Mouse (Mus musculus): ENCODE data around the gene Ndufab1. TPM values are rescaled to one million over a fixed set of nuclear protein-coding genes. Genes with fewer than 3 reads are reported as not detected.

Gene Ndufab1
- polyA plus RNA-seq, 1 experiment from 2014 or later = 716 TPM

DNA sequence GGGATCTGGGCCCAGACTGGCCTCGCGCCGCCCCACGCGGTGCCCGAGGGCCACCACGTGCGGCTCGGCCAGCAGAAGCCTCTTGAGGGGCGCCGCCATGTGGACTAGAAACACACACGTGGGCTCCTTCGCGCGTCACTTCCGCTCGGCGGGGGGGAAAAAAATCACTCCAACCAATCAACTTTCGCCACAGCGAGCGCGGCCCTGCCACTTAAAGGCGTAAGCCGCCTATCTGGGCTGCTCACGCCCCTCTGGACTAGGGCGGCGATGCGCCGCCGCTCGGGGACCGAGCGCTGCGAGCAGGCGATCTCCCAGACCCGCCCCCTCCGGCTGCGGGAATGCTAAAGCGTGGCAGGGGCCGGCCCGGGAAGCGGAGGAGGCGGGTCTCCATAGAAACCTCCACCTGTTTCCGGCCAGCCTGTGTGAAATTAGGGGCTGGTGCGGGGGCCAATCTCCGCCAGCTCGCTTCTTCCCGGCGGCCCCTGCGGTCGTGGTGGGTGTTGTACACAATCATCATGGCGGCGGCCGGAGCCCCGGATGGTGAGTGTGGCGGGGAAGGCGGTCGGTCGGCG lies 34.7 kb downstream of the Ndufab1 start, which contains the start of the genes Ubfd1 and Ears2:
Gene Ubfd1, plus strand, starts transcription at position 231 of the 572 bp plus-strand sequence.
Gene Ears2, minus strand, starts transcription at position 319 of the 572 bp plus-strand sequence.
- under 1% methylated on average over 51 of the region's 60 CpGs for WGBS
- ATAC-seq (ENCODE audit: insufficient number of reproducible peaks, insufficient read depth, low FRiP score, low TSS enrichment, low read depth) = peak; percentile 98
- Histone ChIP-seq H3K4me2 (peak within 1 kb of the TSS; percentile 81), H3K9ac (replicated peaks) (peak within 1 kb of the TSS; percentile 98), H3K27ac (peak within 1 kb of the TSS; percentile 93), H3K4me3 (replicated peaks) (peak within 1 kb of the TSS; percentile 99), H3K9me3 (no peaks in the 10 kb centered on the region), H3K4me1 (replicated peaks) (peaks cover 27% of the 10 kb centered on the region), H3K27me3 (no peaks in the 10 kb centered on the region), H3K36me3 (peaks cover 39% of the 10 kb centered on the region)

- WGBS = 21% methylated on average over 31 of the region's 31 CpGs
- H3K27ac ChIP-seq = peak overlapping the region; percentile 93
- peak overlapping the region; percentile 98 for H3K9ac ChIP-seq (replicated peaks)
- peaks cover 27% of the 10 kb centered on the region for H3K4me1 ChIP-seq (replicated peaks)
- H3K27me3 ChIP-seq = no peaks in the 10 kb centered on the region
- no peak; the same call in 1 of the 2 replicates for ATAC-seq (ENCODE audit: insufficient number of reproducible peaks, insufficient read depth, low FRiP score, low TSS enrichment, low read depth)
- H3K9me3 ChIP-seq = no peaks in the 10 kb centered on the region
- peak overlapping the region; percentile 81 for H3K4me2 ChIP-seq
- peaks cover 38% of the 10 kb centered on the region for H3K36me3 ChIP-seq
- peak overlapping the region; percentile 99 for H3K4me3 ChIP-seq (replicated peaks)
Observed at GRCm38 (mm10) chr7:122066102-122066944, 35.4 kb downstream of the Ndufab1 start.

DNA sequence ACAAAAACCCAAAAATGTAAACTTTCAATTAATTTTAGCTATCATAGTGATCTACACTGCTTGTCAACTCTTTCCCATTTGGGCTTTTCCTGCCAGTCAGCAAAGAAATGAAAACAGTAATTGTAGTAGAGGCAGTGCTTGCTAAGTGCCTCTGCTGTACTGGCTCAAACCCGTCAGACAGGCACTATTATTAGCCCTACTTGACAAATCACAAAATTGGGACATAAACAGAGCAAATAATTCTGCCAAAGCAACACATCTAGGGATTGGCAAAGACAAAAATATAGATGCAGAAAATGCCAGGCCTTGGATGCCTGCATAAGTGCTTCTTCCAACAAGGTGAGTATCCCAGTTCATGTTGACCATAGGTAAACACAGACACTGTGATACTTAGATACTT lies 36.0 kb downstream of the Ndufab1 start:
- H3K9me3 ChIP-seq = no peaks in the 10 kb centered on the region
- WGBS = 74% methylated on average over 1 of the region's 1 CpGs
- H3K36me3 ChIP-seq = peaks cover 33% of the 10 kb centered on the region
- no peak overlapping the region for H3K27ac ChIP-seq
- peak overlapping the region; percentile 81 for H3K4me2 ChIP-seq
- ATAC-seq (ENCODE audit: insufficient number of reproducible peaks, insufficient read depth, low FRiP score, low TSS enrichment, low read depth) = no peak
- H3K4me1 ChIP-seq (replicated peaks) = peaks cover 27% of the 10 kb centered on the region
- H3K9ac ChIP-seq (replicated peaks) = no peak overlapping the region
- H3K4me3 ChIP-seq (replicated peaks) = peak overlapping the region; percentile 99; the same call in 1 of the 2 replicates
- no peaks in the 10 kb centered on the region for H3K27me3 ChIP-seq

DNA sequence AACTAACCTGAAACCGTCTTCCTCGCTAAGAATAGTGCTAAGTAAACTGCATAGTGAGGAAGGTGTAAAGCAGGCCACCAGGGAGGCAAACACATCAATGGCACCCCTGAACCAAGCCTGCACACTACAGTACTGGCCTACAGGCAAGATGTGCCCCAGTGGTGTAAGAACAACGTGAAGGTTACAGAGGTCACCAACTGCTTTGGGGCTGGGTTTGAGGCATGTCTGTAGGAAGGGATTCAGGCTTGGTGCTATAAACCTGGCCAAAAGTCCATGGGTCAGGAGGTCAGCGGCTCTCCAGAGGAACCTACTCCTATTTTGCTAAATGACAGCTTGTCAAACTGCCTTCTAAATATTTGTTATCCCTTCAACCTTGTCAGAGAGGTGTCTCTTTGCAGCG lies 45.1 kb downstream of the Ndufab1 start:
- no peak for ATAC-seq (ENCODE audit: insufficient number of reproducible peaks, insufficient read depth, low FRiP score, low TSS enrichment, low read depth)
- Histone ChIP-seq H3K4me3 (replicated peaks) (no peak overlapping the region), H3K4me1 (replicated peaks) (no peaks in the 10 kb centered on the region), H3K9ac (replicated peaks) (no peak overlapping the region), H3K4me2 (no peak overlapping the region), H3K9me3 (no peaks in the 10 kb centered on the region), H3K27ac (no peak overlapping the region), H3K27me3 (no peaks in the 10 kb centered on the region), H3K36me3 (peaks cover 55% of the 10 kb centered on the region)
- WGBS = 87% methylated on average over 5 of the region's 5 CpGs

- Histone ChIP-seq H3K4me1 (replicated peaks) (no peaks in the 10 kb centered on the region), H3K4me2 (no peak overlapping the region), H3K9me3 (no peaks in the 10 kb centered on the region), H3K27ac (no peak overlapping the region), H3K27me3 (no peaks in the 10 kb centered on the region), H3K9ac (replicated peaks) (no peak overlapping the region), H3K36me3 (peaks cover 64% of the 10 kb centered on the region), H3K4me3 (replicated peaks) (no peak overlapping the region)
- no peak for ATAC-seq (ENCODE audit: insufficient number of reproducible peaks, insufficient read depth, low FRiP score, low TSS enrichment, low read depth)
- 67% methylated on average over 1 of the region's 1 CpGs for WGBS
Observed at GRCm38 (mm10) chr7:122050834-122051233, 50.9 kb downstream of the Ndufab1 start.

DNA sequence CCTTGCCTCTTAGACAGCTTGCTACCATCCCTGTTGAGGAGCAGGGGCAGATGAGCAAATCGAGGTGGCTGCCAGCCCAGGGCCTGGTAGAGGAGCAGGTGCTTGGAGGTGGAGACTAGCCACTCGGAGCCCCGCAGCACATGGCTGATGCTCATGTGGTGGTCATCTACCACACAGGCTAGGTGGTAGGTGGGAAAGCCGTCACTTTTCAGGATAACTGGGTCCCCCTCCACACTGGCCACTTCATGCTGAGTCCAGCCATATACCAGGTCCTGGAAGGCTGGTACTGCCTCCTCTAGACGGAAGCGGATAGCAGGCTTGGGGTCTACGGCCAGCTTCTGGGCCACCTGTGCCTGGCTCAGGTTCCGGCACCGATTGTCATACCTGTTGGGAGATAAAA lies 53.5 kb downstream of the Ndufab1 start:
- H3K36me3 ChIP-seq = peaks cover 50% of the 10 kb centered on the region

GRCm38 (mm10) chr7:122046813-122047212 lies 54.9 kb downstream of the Ndufab1 start:
- Histone ChIP-seq H3K4me1 (replicated peaks) (no peaks in the 10 kb centered on the region), H3K27ac (no peak overlapping the region), H3K4me3 (replicated peaks) (no peak overlapping the region), H3K4me2 (no peak overlapping the region), H3K36me3 (peaks cover 55% of the 10 kb centered on the region), H3K27me3 (no peaks in the 10 kb centered on the region), H3K9me3 (no peaks in the 10 kb centered on the region), H3K9ac (replicated peaks) (no peak overlapping the region)
- WGBS = 92% methylated on average over 2 of the region's 2 CpGs
- ATAC-seq (ENCODE audit: insufficient number of reproducible peaks, insufficient read depth, low FRiP score, low TSS enrichment, low read depth) = no peak

More for the DNA sequence above, 53.5 kb downstream of the Ndufab1 start:
- H3K4me3 ChIP-seq (replicated peaks) = no peak overlapping the region
- no peaks in the 10 kb centered on the region for H3K4me1 ChIP-seq (replicated peaks)
- H3K9ac ChIP-seq (replicated peaks) = no peak overlapping the region
- no peak overlapping the region for H3K27ac ChIP-seq
- H3K4me2 ChIP-seq = no peak overlapping the region
- ATAC-seq (ENCODE audit: insufficient number of reproducible peaks, insufficient read depth, low FRiP score, low TSS enrichment, low read depth) = no peak
- no peaks in the 10 kb centered on the region for H3K9me3 ChIP-seq
- WGBS = 95% methylated on average over 9 of the region's 9 CpGs
- no peaks in the 10 kb centered on the region for H3K27me3 ChIP-seq

DNA sequence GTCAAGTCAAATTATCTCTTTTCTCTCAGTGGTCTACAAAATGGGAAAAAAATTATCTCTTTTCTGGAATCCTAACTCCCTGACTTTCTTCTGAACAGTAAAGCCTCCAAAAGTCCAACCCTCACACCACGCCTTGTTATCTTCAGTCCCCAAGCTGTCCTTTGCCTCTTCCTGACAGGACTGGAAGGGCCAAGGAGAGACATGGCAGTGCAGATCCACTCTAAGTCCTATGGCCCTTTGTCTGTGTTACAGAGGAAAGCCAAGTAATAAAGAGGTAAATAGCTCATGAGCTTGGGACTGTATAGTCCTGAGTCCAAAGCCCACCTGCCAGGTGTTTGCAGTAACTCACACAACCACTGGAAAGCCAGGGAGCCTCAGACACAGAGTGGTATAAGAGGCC lies 56.0 kb downstream of the Ndufab1 start:
- no peak for ATAC-seq (ENCODE audit: insufficient number of reproducible peaks, insufficient read depth, low FRiP score, low TSS enrichment, low read depth)
- H3K27me3 ChIP-seq = no peaks in the 10 kb centered on the region
- no peaks in the 10 kb centered on the region for H3K4me1 ChIP-seq (replicated peaks)
- no peak overlapping the region for H3K4me3 ChIP-seq (replicated peaks)
- no peaks in the 10 kb centered on the region for H3K9me3 ChIP-seq
- WGBS = 91% methylated on average over 1 of the region's 1 CpGs
- H3K27ac ChIP-seq = no peak overlapping the region
- H3K9ac ChIP-seq (replicated peaks) = no peak overlapping the region
- H3K36me3 ChIP-seq = peaks cover 52% of the 10 kb centered on the region
- H3K4me2 ChIP-seq = no peak overlapping the region

DNA sequence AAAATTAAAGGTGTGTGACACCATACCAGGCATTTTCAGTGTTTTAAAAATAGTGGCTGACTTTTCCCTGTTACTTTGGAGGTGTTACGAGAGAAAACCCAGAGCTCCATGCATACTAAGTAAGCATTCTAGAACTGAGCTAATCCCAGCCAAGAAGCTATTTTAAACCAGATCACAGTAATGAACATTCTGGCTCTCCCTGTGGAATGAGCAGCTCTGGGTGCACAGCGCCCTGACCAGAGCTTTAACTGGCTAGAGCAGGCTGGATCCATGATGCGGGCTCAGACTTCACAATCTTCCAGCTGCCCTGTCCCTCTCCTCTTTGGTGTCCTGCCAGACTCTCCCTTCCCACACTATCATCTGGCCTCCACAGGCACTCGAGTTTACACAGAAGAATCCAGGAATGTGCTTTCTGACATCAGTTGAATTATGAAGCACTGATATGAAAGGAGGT lies 56.5 kb downstream of the Ndufab1 start:
- Histone ChIP-seq H3K4me3 (replicated peaks) (no peak overlapping the region), H3K4me2 (no peak overlapping the region), H3K36me3 (peaks cover 54% of the 10 kb centered on the region), H3K27me3 (no peaks in the 10 kb centered on the region), H3K27ac (no peak overlapping the region), H3K4me1 (replicated peaks) (no peaks in the 10 kb centered on the region), H3K9me3 (no peaks in the 10 kb centered on the region), H3K9ac (replicated peaks) (no peak overlapping the region)
- no peak for ATAC-seq (ENCODE audit: insufficient number of reproducible peaks, insufficient read depth, low FRiP score, low TSS enrichment, low read depth)
- WGBS = 84% methylated on average over 4 of the region's 4 CpGs

DNA sequence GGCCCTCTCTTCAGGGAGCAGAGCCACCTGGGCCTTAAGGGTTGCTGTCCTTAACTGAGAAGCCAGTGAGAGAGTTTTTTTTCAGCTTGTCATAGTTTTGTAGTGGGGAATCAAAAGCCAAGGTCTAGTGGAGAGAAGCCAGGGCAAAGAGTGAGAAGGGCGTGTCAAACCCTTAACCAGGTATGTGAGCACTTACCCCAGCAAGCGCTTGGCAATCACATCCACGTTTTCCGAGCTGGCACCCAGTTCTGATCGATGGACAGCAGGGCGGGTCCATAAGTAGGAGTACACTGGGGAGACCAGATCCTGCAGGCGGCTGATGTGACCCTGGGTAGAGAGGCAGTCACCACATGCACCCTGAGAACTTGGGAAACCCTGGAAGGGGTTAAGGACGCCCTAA lies 57.6 kb downstream of the Ndufab1 start:
- no peak overlapping the region for H3K4me3 ChIP-seq (replicated peaks)
- no peak overlapping the region for H3K9ac ChIP-seq (replicated peaks)
- 87% methylated on average over 8 of the region's 8 CpGs for WGBS
- H3K36me3 ChIP-seq = peaks cover 65% of the 10 kb centered on the region
- ATAC-seq (ENCODE audit: insufficient number of reproducible peaks, insufficient read depth, low FRiP score, low TSS enrichment, low read depth) = no peak
- H3K4me2 ChIP-seq = no peak overlapping the region
- H3K27me3 ChIP-seq = no peaks in the 10 kb centered on the region
- no peaks in the 10 kb centered on the region for H3K9me3 ChIP-seq
- no peaks in the 10 kb centered on the region for H3K4me1 ChIP-seq (replicated peaks)
- H3K27ac ChIP-seq = no peak overlapping the region

All from limb, embryonic 12.5 days (tissue).